Mouse (Mus musculus): ENCODE data around the gene C530025M09Rik.

C530025M09Rik gene

DNA sequence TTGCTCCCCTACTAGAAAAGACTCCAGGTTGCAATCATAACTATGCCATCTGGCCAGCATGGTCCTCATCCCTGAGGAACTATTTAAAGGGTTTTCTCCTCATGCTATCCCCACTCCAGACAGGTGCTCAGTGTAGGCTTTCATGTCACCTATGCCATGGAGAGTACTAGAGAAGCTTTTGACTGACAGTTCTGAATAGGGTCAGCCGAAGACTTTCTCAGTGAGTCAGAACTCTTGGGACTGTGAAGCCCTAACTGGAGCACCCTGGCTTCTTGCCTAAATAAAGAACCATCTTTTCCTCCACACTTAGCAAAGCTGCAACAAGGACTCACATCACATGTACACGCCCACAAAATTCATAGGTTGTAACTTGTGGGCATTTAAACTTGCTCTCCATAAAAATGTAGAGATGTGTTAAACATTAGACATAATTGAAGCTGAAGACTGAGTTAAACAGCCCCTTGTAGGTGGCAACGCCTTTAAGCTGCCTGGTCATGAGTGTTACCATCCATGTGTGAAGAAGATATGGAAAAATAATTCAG, 26.3 kb downstream of the C530025M09Rik start:
- DNase-seq (ENCODE audit: low spot score in 2 of 2), result peak in 1 of 2 experiments; percentile 22

DNA sequence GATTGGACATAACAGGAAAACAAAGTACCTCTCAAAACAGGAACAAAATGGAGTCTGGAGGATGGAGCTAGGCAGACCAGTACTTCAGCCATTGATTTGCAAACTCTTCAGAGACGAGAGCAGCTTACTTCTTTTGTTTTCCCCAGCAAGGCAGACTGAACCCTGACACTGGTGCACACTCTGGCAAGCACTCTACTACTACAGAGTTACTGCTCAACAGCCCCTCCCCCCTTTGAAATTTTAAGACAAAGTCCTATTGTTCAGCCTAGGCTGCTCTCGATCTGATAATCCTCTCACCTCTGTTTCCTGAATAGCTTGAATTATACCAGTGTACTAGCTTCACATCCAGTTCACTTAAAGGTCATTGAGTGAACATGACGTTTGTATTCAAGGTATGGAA, 32.4 kb downstream of the C530025M09Rik start:
- DNase-seq (ENCODE audit: low spot score in 2 of 2), result no peak

Measured in left cerebral cortex, adult 9 months (tissue).